Mouse (Mus musculus) embryonic facial prominence, embryonic 14.5 days (tissue): ENCODE results near the gene Vmn1r91. TPM values are rescaled to one million over a fixed set of nuclear protein-coding genes. Genes with fewer than 3 reads are reported as not detected.
"Not testable (repeated sequence)": the region's sequence is repeated elsewhere in the genome, so short reads cannot be mapped to it uniquely, and the experiment has no call there.

Experiments used
- ATAC-seq: fragments of 200-750 bp; cut with Nextera tagmentation; 2 replicates; pipeline ENCODE4 v1.8.0; 2017; ENCODE audit warnings: low read depth, moderate number of reproducible peaks, moderate TSS enrichment
- DNase-seq: peaks from one replicate; pipeline ENCODE4 v3.0.0-alpha.2; 2015; ENCODE audit warnings: low spot score
- H3K27ac ChIP-seq: fragments of 300-500 bp; sonication (generic); replicated peaks from 2 replicates; pipeline ENCODE4 v1.5.1; 2014; ENCODE audit warnings: low read depth, mild to moderate bottlenecking, low read length, moderate library complexity
- H3K27me3 ChIP-seq: fragments of 300-500 bp; sonication (generic); replicated peaks from 2 replicates; pipeline ENCODE4 v1.6.1; 2014; ENCODE audit warnings: low read length; ENCODE audit not compliant: control insufficient read depth, insufficient read depth
- H3K36me3 ChIP-seq: fragments of 300-500 bp; sonication (generic); 2 replicates; pipeline ENCODE4 v1.6.1; 2014; ENCODE audit warnings: low read length, mixed read lengths; ENCODE audit not compliant: control insufficient read depth, insufficient read depth
- H3K4me1 ChIP-seq: fragments of 300-500 bp; sonication (generic); 2 replicates; pipeline ENCODE4 v1.6.1; 2014; ENCODE audit warnings: antibody characterized with exemption, low read length; ENCODE audit not compliant: control insufficient read depth, insufficient read depth
- H3K4me2 ChIP-seq: fragments of 300-500 bp; sonication (generic); 2 replicates; pipeline ENCODE4 v1.6.1; 2014; ENCODE audit warnings: low read depth, mild to moderate bottlenecking, low read length, moderate library complexity, mixed read lengths
- H3K4me3 ChIP-seq: fragments of 300-500 bp; sonication (generic); 2 replicates; pipeline ENCODE4 v1.5.1; 2014; ENCODE audit warnings: low read depth, mild to moderate bottlenecking, low read length
- H3K9ac ChIP-seq: fragments of 300-500 bp; sonication (generic); 2 replicates; pipeline ENCODE4 v1.6.1; 2014; ENCODE audit warnings: low read depth, mild to moderate bottlenecking, low read length, moderate library complexity, mixed read lengths
- H3K9me3 ChIP-seq: fragments of 300-500 bp; sonication (generic); 2 replicates; pipeline ENCODE4 v1.6.1; 2016; ENCODE audit warnings: low read length; ENCODE audit not compliant: control insufficient read depth
- WGBS: fragments of 180-500 bp; shearing (Covaris S2); extraction: QIAGEN DNeasy Blood & Tissue Kit; methylation state at CpG from one replicate; pipeline ENCODE4 v1.1.7; 2014; 5-methylcytosine and 5-hydroxymethylcytosine counted together
- polyA plus RNA-seq: library from polyadenylated mRNA; unstranded; fragments of >200 nt; fragmentation: Nextera tagmentation; extraction: Ambion mirVana; gene quantifications from 2 replicates; pipeline ENCODE4 v1.2.1, GENCODE M21; 2014

Vmn1r91 gene
- polyA plus RNA-seq, result not detected in 2 replicates

DNA sequence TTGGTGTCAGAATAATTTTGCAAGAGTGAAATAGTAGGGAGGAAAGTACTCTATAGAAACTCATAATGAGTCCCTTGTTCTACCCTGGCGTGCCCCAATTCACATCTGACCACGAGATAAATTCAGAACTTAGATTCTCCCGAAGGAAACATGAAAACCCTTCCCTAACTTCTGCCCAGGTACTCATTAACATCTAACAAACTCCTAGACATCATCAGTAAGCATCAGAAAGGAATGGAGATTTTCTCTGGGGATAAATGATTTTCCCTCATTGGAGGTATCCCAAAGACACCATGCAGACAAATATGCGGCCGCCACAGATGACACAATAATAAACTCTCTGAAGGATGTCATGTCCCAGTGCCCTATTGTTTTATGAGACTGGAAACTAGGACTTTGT, at the start of gene Vmn1r91:
Gene Vmn1r91, plus strand, starts transcription at position 301 of the 400 bp plus-strand sequence.
- H3K9ac ChIP-seq, H3K4me3 ChIP-seq, H3K4me2 ChIP-seq, ATAC-seq, H3K4me1 ChIP-seq, H3K36me3 ChIP-seq, H3K27me3 ChIP-seq, H3K9me3 ChIP-seq, DNase-seq, H3K27ac ChIP-seq: not testable (repeated sequence)
- WGBS, result 81% methylated on average over 5 of the region's 5 CpGs

- not testable (repeated sequence) for H3K9ac ChIP-seq, ATAC-seq, H3K4me1 ChIP-seq, H3K27ac ChIP-seq, H3K9me3 ChIP-seq, H3K36me3 ChIP-seq, H3K4me2 ChIP-seq, DNase-seq, H3K27me3 ChIP-seq, H3K4me3 ChIP-seq
- WGBS, result 72% methylated on average over 4 of the region's 4 CpGs
These were observed 35.4 kb upstream of the Vmn1r91 start for GRCm38 (mm10) chr7:20064100-20064499.

- DNase-seq, ATAC-seq: not testable (repeated sequence)
- WGBS, result 76% methylated on average over 18 of the region's 18 CpGs
These were observed 21.4 kb upstream of the Vmn1r91 start for GRCm38 (mm10) chr7:20078118-20078517.

DNA sequence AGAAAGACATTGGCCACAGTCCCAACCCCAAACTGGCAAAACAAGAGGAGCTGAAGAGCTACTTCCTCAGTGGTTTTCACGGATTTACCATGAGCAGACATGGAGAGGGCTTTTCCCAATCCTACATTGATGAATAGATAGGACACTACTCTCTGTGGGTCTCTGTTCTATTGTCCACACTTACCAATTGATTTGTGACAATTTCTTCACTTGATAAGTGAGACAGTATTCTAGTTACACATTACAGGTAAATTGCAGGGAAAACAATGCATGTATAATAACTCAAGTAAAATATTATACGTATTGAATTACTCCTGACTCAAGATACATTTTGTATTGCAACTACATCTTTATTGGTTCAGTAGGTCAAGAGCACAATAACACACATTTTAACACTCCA, 23.0 kb downstream of the Vmn1r91 start, which contains the start of gene Gm16442:
Gene Gm16442, minus strand, starts transcription at position 101 of the 400 bp plus-strand sequence.
- not testable (repeated sequence) for H3K9me3 ChIP-seq, DNase-seq, H3K4me1 ChIP-seq, H3K9ac ChIP-seq, H3K4me3 ChIP-seq, ATAC-seq, H3K4me2 ChIP-seq, H3K27ac ChIP-seq, H3K27me3 ChIP-seq, H3K36me3 ChIP-seq
- WGBS, result no CpG with 5 or more reads among the region's 2 CpGs

More at GRCm38 (mm10) chr7:20078118-20078517, 21.4 kb upstream of the Vmn1r91 start:
- not testable (repeated sequence) for H3K36me3 ChIP-seq, H3K4me3 ChIP-seq, H3K9me3 ChIP-seq, H3K4me2 ChIP-seq, H3K9ac ChIP-seq, H3K27me3 ChIP-seq, H3K4me1 ChIP-seq, H3K27ac ChIP-seq

DNA sequence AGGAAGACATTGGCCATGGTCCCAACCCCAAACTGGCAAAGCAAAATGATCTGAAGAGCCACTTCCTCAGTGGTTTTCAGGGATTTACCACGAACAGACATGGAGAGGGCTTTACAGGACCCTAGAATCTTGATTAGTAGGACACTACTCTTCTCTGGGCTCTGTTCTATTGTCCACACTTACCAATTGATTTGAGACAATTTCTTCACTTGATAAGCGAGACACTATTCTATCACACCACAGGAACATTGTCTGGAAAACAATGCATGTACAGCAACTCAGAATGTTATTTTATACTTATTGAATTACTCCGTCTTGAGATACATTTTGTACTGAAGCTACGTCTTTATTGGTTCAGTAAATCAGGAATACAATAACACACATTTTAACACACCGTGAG, 39.5 kb downstream of the Vmn1r91 start, which contains the start of gene Vmn1r93:
Gene Vmn1r93, minus strand, starts transcription at position 101 of the 400 bp plus-strand sequence.
- not testable (repeated sequence) for H3K9me3 ChIP-seq, H3K27me3 ChIP-seq, DNase-seq, H3K27ac ChIP-seq, H3K4me2 ChIP-seq, H3K4me3 ChIP-seq, ATAC-seq, H3K4me1 ChIP-seq, H3K36me3 ChIP-seq, H3K9ac ChIP-seq
- no CpG with 5 or more reads among the region's 5 CpGs for WGBS

Other genes with a start within 250 kb of the Vmn1r91 start
- gene Gm19345, start 247.7 kb upstream of the Vmn1r91 start, polyA plus RNA-seq, result 0.69 and 0.75 TPM in 2 replicates
- gene Ceacam16, start 238.4 kb upstream of the Vmn1r91 start, polyA plus RNA-seq, result not detected in 2 replicates
- gene Ceacam19, start 211.7 kb upstream of the Vmn1r91 start, polyA plus RNA-seq, result 1.2 TPM in 2 replicates
- gene Pvr, start 178.5 kb upstream of the Vmn1r91 start, polyA plus RNA-seq, result 9.0 and 10.2 TPM in 2 replicates
- gene Igsf23, start 148.9 kb upstream of the Vmn1r91 start, polyA plus RNA-seq, result not detected in 2 replicates
- gene Ceacam20, start 134.3 kb upstream of the Vmn1r91 start, polyA plus RNA-seq, result not detected in 2 replicates
- not detected in 2 replicates for gene Nlrp9b, start 108.2 kb upstream of the Vmn1r91 start, polyA plus RNA-seq
- not detected in 2 replicates for gene Gm16442, start 22.9 kb downstream of the Vmn1r91 start, polyA plus RNA-seq
- not detected in 2 replicates for gene Vmn1r93, start 39.4 kb downstream of the Vmn1r91 start, polyA plus RNA-seq
- gene Vmn1r94, start 68.7 kb downstream of the Vmn1r91 start, polyA plus RNA-seq, result not detected in 2 replicates
- not detected in 2 replicates for gene Vmn1r95, start 94.0 kb downstream of the Vmn1r91 start, polyA plus RNA-seq
- gene Gm6164, start 105.9 kb downstream of the Vmn1r91 start, polyA plus RNA-seq, result not detected in 2 replicates
- not detected in 2 replicates for gene Gm4498, start 134.1 kb downstream of the Vmn1r91 start, polyA plus RNA-seq
- not detected in 2 replicates for gene Gm5890, start 163.2 kb downstream of the Vmn1r91 start, polyA plus RNA-seq
- gene Gm4133, start 234.4 kb downstream of the Vmn1r91 start, polyA plus RNA-seq, result not detected in 2 replicates